Mouse (Mus musculus) kidney, postnatal 0 days (tissue): ENCODE measurements around the gene Vwc2. TPM values are rescaled to one million over a fixed set of nuclear protein-coding genes. Genes with fewer than 3 reads are reported as not detected.
A peak's percentile ranks its signal among the peaks of the same experiment; 100 is the strongest.

ENCODE experiments used
- ATAC-seq: fragments of 200-750 bp; cut with Nextera tagmentation; replicated peaks from 2 replicates; pipeline ENCODE4 v1.8.0; 2017; ENCODE audit warnings: low read depth, moderate number of reproducible peaks, moderate TSS enrichment, moderate library complexity; ENCODE audit not compliant: low FRiP score
- DNase-seq: peaks from one replicate; pipeline ENCODE4 v3.0.0-alpha.2; 2016; ENCODE audit warnings: low spot score
- H3K27ac ChIP-seq: fragments of 300-500 bp; sonication (generic); 2 replicates; pipeline ENCODE4 v1.5.1; 2014; ENCODE audit warnings: mild to moderate bottlenecking
- H3K27me3 ChIP-seq: fragments of 300-500 bp; sonication (generic); 2 replicates; pipeline ENCODE4 v1.6.1; 2014; ENCODE audit warnings: low read length, mixed read lengths; ENCODE audit not compliant: insufficient read depth
- H3K36me3 ChIP-seq: fragments of 300-500 bp; sonication (generic); 2 replicates; pipeline ENCODE4 v1.6.1; 2014; ENCODE audit warnings: low read length, mixed read lengths; ENCODE audit not compliant: insufficient read depth
- H3K4me1 ChIP-seq: fragments of 300-500 bp; sonication (generic); replicated peaks from 2 replicates; pipeline ENCODE4 v1.6.1; 2014; ENCODE audit warnings: antibody characterized with exemption, low read length, mixed read lengths; ENCODE audit not compliant: insufficient read depth
- H3K4me2 ChIP-seq: fragments of 300-500 bp; sonication (generic); 2 replicates; pipeline ENCODE4 v1.6.1; 2014; ENCODE audit warnings: mild to moderate bottlenecking, low read length, moderate library complexity, mixed read lengths
- H3K4me3 ChIP-seq: fragments of 300-500 bp; sonication (generic); replicated peaks from 2 replicates; pipeline ENCODE4 v1.5.1; 2014; ENCODE audit warnings: low read depth, low read length
- H3K9ac ChIP-seq: fragments of 300-500 bp; sonication (generic); 2 replicates; pipeline ENCODE4 v1.6.1; 2014; ENCODE audit warnings: low read depth, low read length
- H3K9me3 ChIP-seq: fragments of 300-500 bp; sonication (generic); replicated peaks from 2 replicates; pipeline ENCODE4 v1.6.1; 2016; ENCODE audit warnings: low read length, inconsistent platforms, mixed read lengths
- CTCF ChIP-seq: IDR thresholded peaks from 2 replicates; pipeline ENCODE4 v1.5.1; 2016; ENCODE audit warnings: antibody characterized with exemption, low read depth, mild to moderate bottlenecking, moderate library complexity
- WGBS: fragments of 180-500 bp; shearing (Covaris S2); extraction: QIAGEN DNeasy Blood & Tissue Kit; methylation state at CpG from one replicate; pipeline ENCODE4 v1.1.7; 2014; 5-methylcytosine and 5-hydroxymethylcytosine counted together
- polyA plus RNA-seq: library from polyadenylated mRNA; unstranded; fragments of >200 nt; fragmentation: Nextera tagmentation; extraction: Ambion mirVana; gene quantifications from 2 replicates; pipeline ENCODE4 v1.2.1, GENCODE M21; 2015

The Vwc2 gene
- polyA plus RNA-seq: 1.1 and 1.7 TPM in 2 replicates

DNA sequence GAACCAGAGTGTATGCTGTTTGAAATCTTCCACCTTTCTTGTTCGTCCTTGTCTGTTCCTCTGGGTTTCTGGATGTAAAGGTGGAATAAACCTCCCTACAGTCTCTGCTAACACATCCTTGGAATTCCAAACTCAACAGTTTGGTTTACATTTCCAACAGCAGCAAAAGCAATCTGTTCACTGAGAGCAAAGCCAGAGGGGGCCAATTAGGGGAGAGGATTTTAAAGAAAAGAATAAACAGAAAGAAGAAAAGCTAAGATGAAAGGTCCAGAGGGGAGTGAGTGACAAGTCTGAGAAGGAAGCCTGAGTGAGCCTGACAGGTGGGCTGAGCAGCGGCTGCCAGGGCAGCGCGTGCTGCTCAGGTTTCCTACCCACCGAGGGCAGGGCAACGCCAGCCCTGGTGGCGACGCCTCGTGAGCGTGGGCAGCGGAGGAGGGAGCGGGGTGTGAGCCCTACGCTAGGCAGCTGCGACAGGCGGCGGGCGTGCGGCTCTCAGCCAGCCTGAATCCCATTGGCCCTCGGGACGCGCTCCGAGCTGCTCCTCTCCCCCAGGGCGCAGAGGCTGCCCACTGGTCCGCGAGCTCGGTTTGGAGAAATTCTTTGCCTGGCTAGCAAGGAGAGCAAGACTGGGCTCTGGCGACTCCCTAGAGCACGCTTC lies at the start of gene Vwc2:
Gene Vwc2 (plus strand): TSS at position 648 of the 658 bp plus-strand sequence.
- H3K27ac ChIP-seq: no peak within 1 kb of the TSS
- peak within 1 kb of the TSS; percentile 73 for H3K4me2 ChIP-seq
- DNase-seq (peak; percentile 38), ATAC-seq (peak; percentile 58)
- under 1% methylated on average over 28 of the region's 28 CpGs for WGBS
- peaks cover 15% of the 10 kb centered on the region for H3K4me1 ChIP-seq
- H3K27me3 ChIP-seq: peaks cover 44% of the 10 kb centered on the region
- TF ChIP-seq CTCF: no peak
- H3K36me3 ChIP-seq: no peaks in the 10 kb centered on the region
- H3K9ac ChIP-seq: no peak within 1 kb of the TSS
- peak within 1 kb of the TSS; percentile 20 for H3K4me3 ChIP-seq
- no peaks in the 10 kb centered on the region for H3K9me3 ChIP-seq

DNA sequence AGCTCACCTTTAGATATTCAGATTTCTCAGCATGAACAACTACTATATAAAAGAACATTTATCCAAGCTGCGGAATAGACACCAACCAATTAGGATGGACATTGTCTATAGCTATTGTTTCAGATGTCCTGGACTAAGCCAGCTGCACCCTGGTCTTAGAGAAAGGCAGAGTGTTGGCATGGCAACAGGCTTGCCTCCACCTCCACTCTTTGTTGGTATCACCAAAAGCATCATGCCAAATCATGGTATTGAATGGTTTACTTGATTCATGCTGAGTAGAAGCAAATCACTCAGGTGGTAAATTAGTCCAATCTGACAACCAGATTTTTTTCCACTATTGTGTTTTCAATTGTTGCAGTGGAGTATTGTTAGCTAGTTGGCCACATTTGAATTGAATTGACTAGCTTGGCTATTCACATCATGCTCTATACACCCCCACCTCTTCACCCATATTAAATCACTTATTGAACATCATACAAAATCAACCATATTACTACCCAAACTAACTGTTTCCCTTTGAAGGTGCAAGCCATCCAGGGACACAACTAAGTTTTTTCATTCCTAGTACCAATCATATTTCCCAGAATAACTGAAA lies 25.8 kb upstream of the Vwc2 start:
- 91% methylated on average over 1 of the region's 1 CpGs for WGBS
- DNase-seq: no peak

DNA sequence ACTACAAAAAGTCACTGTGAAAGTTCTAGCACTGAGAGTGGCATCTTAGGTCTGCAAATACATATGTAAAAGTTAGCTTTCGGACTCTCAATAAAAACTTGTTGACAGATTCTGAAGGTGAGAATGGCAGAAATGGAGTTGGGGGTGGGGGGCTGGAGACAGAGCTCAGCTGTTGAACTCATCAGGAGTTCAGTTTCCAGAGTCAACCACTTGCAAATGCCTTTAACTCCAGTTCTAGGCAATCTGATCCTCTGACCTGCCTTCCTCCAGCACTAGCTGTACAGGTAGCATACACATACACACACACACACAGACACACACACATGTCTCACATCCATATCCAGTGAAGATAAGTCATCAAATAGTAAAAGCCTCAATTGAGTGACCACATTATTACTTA lies 16.4 kb upstream of the Vwc2 start:
- Histone ChIP-seq H3K9ac (no peak overlapping the region), H3K9me3 (no peaks in the 10 kb centered on the region), H3K27ac (no peak overlapping the region), H3K4me3 (no peak overlapping the region), H3K4me1 (no peaks in the 10 kb centered on the region), H3K4me2 (no peak overlapping the region), H3K27me3 (no peaks in the 10 kb centered on the region), H3K36me3 (no peaks in the 10 kb centered on the region)
- 83% methylated on average over 1 of the region's 1 CpGs for WGBS
- ATAC-seq (no peak), DNase-seq (no peak)
- TF ChIP-seq CTCF: no peak

More for the DNA sequence above, 25.8 kb upstream of the Vwc2 start:
- Histone ChIP-seq H3K27ac (no peak overlapping the region), H3K9ac (no peak overlapping the region), H3K4me2 (no peak overlapping the region), H3K4me1 (no peaks in the 10 kb centered on the region), H3K36me3 (no peaks in the 10 kb centered on the region), H3K27me3 (no peaks in the 10 kb centered on the region), H3K4me3 (no peak overlapping the region), H3K9me3 (no peaks in the 10 kb centered on the region)
- TF ChIP-seq CTCF: no peak
- no peak for ATAC-seq

DNA sequence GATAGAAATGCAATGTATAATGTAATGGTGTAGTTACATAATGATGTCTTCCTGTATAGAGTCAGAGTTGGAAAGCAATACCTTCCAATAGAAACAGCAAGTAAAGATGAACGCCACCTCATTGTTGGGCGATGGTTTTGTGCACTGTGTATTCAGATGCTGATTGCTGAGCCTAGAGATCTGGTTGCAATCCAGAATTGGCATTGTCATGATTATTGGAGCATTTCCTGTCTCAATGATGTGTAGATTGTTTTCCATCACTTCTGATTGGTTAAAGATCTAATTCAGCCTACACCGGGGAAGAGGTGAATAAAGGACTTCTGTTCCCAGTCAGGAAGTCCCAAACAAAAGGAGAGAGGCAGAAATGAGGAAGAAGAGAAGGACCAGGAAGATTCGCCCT lies 15.7 kb upstream of the Vwc2 start:
- no peaks in the 10 kb centered on the region for H3K36me3 ChIP-seq
- H3K4me2 ChIP-seq: no peak overlapping the region
- no peaks in the 10 kb centered on the region for H3K9me3 ChIP-seq
- no peak overlapping the region for H3K4me3 ChIP-seq
- no peaks in the 10 kb centered on the region for H3K27me3 ChIP-seq
- no peak for TF ChIP-seq CTCF
- no peak overlapping the region for H3K9ac ChIP-seq
- no peak for ATAC-seq
- 75% methylated on average over 4 of the region's 4 CpGs for WGBS
- H3K27ac ChIP-seq: no peak overlapping the region
- DNase-seq: no peak
- H3K4me1 ChIP-seq: no peaks in the 10 kb centered on the region

DNA sequence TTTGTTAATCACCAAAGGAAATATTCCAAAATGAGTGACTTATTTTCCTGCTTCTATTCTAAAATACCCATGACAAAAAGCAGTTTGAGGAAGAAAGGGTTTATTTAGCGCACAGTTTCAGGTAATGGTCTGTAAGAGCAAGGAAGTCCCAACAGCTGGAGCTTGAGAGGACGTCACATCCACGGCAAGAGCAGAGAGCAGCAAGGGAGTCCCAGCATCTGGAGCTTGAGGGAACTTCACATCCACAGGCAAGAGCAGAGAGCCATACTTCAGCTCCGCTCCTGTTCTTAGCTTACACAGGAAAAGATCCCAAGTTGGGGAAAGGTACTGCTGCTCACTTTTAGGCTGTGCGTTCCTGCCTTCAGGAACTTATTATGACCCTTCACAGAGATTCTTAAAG lies 15.0 kb upstream of the Vwc2 start:
- Histone ChIP-seq H3K27me3 (no peaks in the 10 kb centered on the region), H3K4me3 (no peak overlapping the region), H3K4me2 (no peak overlapping the region), H3K27ac (no peak overlapping the region), H3K9ac (no peak overlapping the region), H3K4me1 (no peaks in the 10 kb centered on the region), H3K36me3 (no peaks in the 10 kb centered on the region), H3K9me3 (no peaks in the 10 kb centered on the region)
- 78% methylated on average over 5 of the region's 5 CpGs for WGBS
- no peak for ATAC-seq
- no peak for DNase-seq
- TF ChIP-seq CTCF: no peak

DNA sequence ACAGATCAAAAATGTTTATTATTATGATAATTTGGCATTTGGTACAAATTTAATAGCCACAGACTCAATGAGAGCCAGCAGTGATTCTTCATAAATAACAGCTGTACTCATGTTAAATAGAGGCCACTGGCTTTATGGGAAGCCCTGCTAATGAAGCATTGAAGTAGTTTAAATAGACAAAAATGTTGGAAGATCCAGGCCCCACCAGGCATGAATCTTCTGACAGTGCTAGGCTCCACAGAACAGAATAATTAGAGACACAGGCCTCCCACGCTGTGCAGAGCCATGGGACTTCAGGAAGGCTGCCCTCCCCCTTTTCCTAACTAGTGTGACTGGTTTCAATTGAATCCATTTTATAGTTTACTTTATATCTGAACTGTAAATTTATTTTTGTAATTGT lies 11.8 kb upstream of the Vwc2 start:
- Histone ChIP-seq H3K4me3 (no peak overlapping the region), H3K27ac (no peak overlapping the region), H3K27me3 (no peaks in the 10 kb centered on the region), H3K9ac (no peak overlapping the region), H3K4me1 (no peaks in the 10 kb centered on the region), H3K4me2 (no peak overlapping the region), H3K9me3 (no peaks in the 10 kb centered on the region), H3K36me3 (no peaks in the 10 kb centered on the region)
- ATAC-seq: no peak; the same call in 1 of the 2 replicates
- WGBS: 56% methylated on average over 1 of the region's 1 CpGs
- TF ChIP-seq CTCF: no peak
- DNase-seq: peak; percentile 77

DNA sequence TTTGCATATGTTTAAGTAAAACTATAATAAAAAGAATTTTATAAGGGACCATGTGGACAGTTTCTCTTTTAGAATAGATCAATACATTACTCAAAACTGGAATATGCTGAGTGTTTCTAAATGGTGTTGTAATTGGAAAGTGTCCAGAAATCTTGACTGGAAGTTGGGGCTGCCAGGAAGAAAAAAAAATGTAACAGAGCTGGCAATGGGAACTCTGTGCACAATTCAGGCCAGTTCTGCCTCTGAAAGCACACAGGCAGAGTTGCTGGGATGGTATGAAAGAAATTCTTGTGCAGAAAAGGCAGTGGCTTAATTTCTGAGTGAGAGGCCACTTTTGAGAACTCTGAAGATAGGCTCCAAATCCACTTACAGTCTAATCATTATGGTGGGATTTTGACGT lies 11.4 kb upstream of the Vwc2 start:
- no peak for ATAC-seq
- Histone ChIP-seq H3K4me1 (no peaks in the 10 kb centered on the region), H3K9ac (no peak overlapping the region), H3K4me3 (no peak overlapping the region), H3K4me2 (no peak overlapping the region), H3K27ac (no peak overlapping the region), H3K9me3 (no peaks in the 10 kb centered on the region), H3K36me3 (no peaks in the 10 kb centered on the region), H3K27me3 (no peaks in the 10 kb centered on the region)
- DNase-seq: no peak
- no peak for TF ChIP-seq CTCF
- 68% methylated on average over 1 of the region's 1 CpGs for WGBS
